Mouse (Mus musculus): ENCODE results near the gene Afdn. TPM values are rescaled to one million over a fixed set of nuclear protein-coding genes. Genes with fewer than 3 reads are reported as not detected.

Gene Afdn
- polyA plus RNA-seq, 1 experiment from 2014 or later = 40.4 TPM

GRCm38 (mm10) chr17:13889818-13890434 is 129.6 kb downstream of the Afdn start:
- Histone ChIP-seq H3K9me3 (replicated peaks; ENCODE audit: control insufficient read depth, low read length) (no peaks in the 10 kb centered on the region), H3K27me3 (ENCODE audit: control insufficient read depth, insufficient read depth, low read length) (no peaks in the 10 kb centered on the region), H3K4me1 (ENCODE audit: control insufficient read depth, insufficient read depth, low read length) (no peaks in the 10 kb centered on the region), H3K27ac (ENCODE audit: low read length) (no peak overlapping the region), H3K4me3 (ENCODE audit: low read length) (no peak overlapping the region), H3K9ac (ENCODE audit: low read length) (no peak overlapping the region), H3K36me3 (ENCODE audit: control insufficient read depth, insufficient read depth) (peaks cover 21% of the 10 kb centered on the region; the same call in 1 of the 2 replicates), H3K4me2 (ENCODE audit: low read depth, low read length) (no peak overlapping the region)
- 72% methylated on average over 7 of the region's 7 CpGs for WGBS
- no peak for ATAC-seq (replicated peaks; ENCODE audit: extremely low read depth, insufficient read depth, low FRiP score)

GRCm38 (mm10) chr17:13890932-13891331 is 130.6 kb downstream of the Afdn start:
- H3K36me3 ChIP-seq (ENCODE audit: control insufficient read depth, insufficient read depth) = 0 out of 2 replicates have a peak, but pooled peaks cover 13% of the 10 kb centered on the region
- H3K9me3 ChIP-seq (replicated peaks; ENCODE audit: control insufficient read depth, low read length) = no peaks in the 10 kb centered on the region
- no peak overlapping the region for H3K4me3 ChIP-seq (ENCODE audit: low read length)
- no peak overlapping the region for H3K4me2 ChIP-seq (ENCODE audit: low read depth, low read length)
- 60% methylated on average over 1 of the region's 1 CpGs for WGBS
- ATAC-seq (replicated peaks; ENCODE audit: extremely low read depth, insufficient read depth, low FRiP score) = no peak
- H3K27me3 ChIP-seq (ENCODE audit: control insufficient read depth, insufficient read depth, low read length) = no peaks in the 10 kb centered on the region
- H3K27ac ChIP-seq (ENCODE audit: low read length) = no peak overlapping the region
- H3K9ac ChIP-seq (ENCODE audit: low read length) = no peak overlapping the region
- no peaks in the 10 kb centered on the region for H3K4me1 ChIP-seq (ENCODE audit: control insufficient read depth, insufficient read depth, low read length)

- H3K4me2 ChIP-seq (ENCODE audit: low read depth, low read length) = no peak overlapping the region
- peaks cover 16% of the 10 kb centered on the region for H3K36me3 ChIP-seq (ENCODE audit: control insufficient read depth, insufficient read depth)
- no peaks in the 10 kb centered on the region for H3K9me3 ChIP-seq (replicated peaks; ENCODE audit: control insufficient read depth, low read length)
- no peak for ATAC-seq (replicated peaks; ENCODE audit: extremely low read depth, insufficient read depth, low FRiP score)
- H3K4me1 ChIP-seq (ENCODE audit: control insufficient read depth, insufficient read depth, low read length) = no peaks in the 10 kb centered on the region
- no peak overlapping the region for H3K4me3 ChIP-seq (ENCODE audit: low read length)
- H3K27me3 ChIP-seq (ENCODE audit: control insufficient read depth, insufficient read depth, low read length) = no peaks in the 10 kb centered on the region
- H3K27ac ChIP-seq (ENCODE audit: low read length) = no peak overlapping the region
- no peak overlapping the region for H3K9ac ChIP-seq (ENCODE audit: low read length)
- WGBS = 61% methylated on average over 16 of the region's 17 CpGs
These were observed 138.5 kb downstream of the Afdn start for GRCm38 (mm10) chr17:13898838-13899237.

GRCm38 (mm10) chr17:13899241-13899640 is 138.9 kb downstream of the Afdn start:
- no peak overlapping the region for H3K4me2 ChIP-seq (ENCODE audit: low read depth, low read length)
- no peak overlapping the region for H3K4me3 ChIP-seq (ENCODE audit: low read length)
- H3K27me3 ChIP-seq (ENCODE audit: control insufficient read depth, insufficient read depth, low read length) = no peaks in the 10 kb centered on the region
- H3K36me3 ChIP-seq (ENCODE audit: control insufficient read depth, insufficient read depth) = peaks cover 20% of the 10 kb centered on the region
- H3K9ac ChIP-seq (ENCODE audit: low read length) = no peak overlapping the region
- H3K27ac ChIP-seq (ENCODE audit: low read length) = no peak overlapping the region
- no peaks in the 10 kb centered on the region for H3K4me1 ChIP-seq (ENCODE audit: control insufficient read depth, insufficient read depth, low read length)
- WGBS = 78% methylated on average over 7 of the region's 7 CpGs
- H3K9me3 ChIP-seq (replicated peaks; ENCODE audit: control insufficient read depth, low read length) = no peaks in the 10 kb centered on the region
- ATAC-seq (replicated peaks; ENCODE audit: extremely low read depth, insufficient read depth, low FRiP score) = no peak

- Histone ChIP-seq H3K4me2 (ENCODE audit: low read depth, low read length) (no peak overlapping the region), H3K9me3 (replicated peaks; ENCODE audit: control insufficient read depth, low read length) (no peaks in the 10 kb centered on the region), H3K4me1 (ENCODE audit: control insufficient read depth, insufficient read depth, low read length) (no peaks in the 10 kb centered on the region), H3K27me3 (ENCODE audit: control insufficient read depth, insufficient read depth, low read length) (no peaks in the 10 kb centered on the region), H3K4me3 (ENCODE audit: low read length) (no peak overlapping the region), H3K27ac (ENCODE audit: low read length) (no peak overlapping the region), H3K36me3 (ENCODE audit: control insufficient read depth, insufficient read depth) (peaks cover 27% of the 10 kb centered on the region), H3K9ac (ENCODE audit: low read length) (no peak overlapping the region)
- WGBS = 87% methylated on average over 8 of the region's 8 CpGs
- ATAC-seq (replicated peaks; ENCODE audit: extremely low read depth, insufficient read depth, low FRiP score) = no peak
These were observed 143.5 kb downstream of the Afdn start for GRCm38 (mm10) chr17:13903793-13904192.

GRCm38 (mm10) chr17:13907082-13907481 is 146.7 kb downstream of the Afdn start:
- Histone ChIP-seq H3K9me3 (replicated peaks; ENCODE audit: control insufficient read depth, low read length) (no peaks in the 10 kb centered on the region), H3K9ac (ENCODE audit: low read length) (no peak overlapping the region), H3K4me1 (ENCODE audit: control insufficient read depth, insufficient read depth, low read length) (no peaks in the 10 kb centered on the region), H3K4me2 (ENCODE audit: low read depth, low read length) (no peak overlapping the region), H3K27ac (ENCODE audit: low read length) (no peak overlapping the region), H3K4me3 (ENCODE audit: low read length) (no peak overlapping the region), H3K36me3 (ENCODE audit: control insufficient read depth, insufficient read depth) (peaks cover 23% of the 10 kb centered on the region), H3K27me3 (ENCODE audit: control insufficient read depth, insufficient read depth, low read length) (no peaks in the 10 kb centered on the region)
- WGBS = 70% methylated on average over 5 of the region's 5 CpGs
- no peak for ATAC-seq (replicated peaks; ENCODE audit: extremely low read depth, insufficient read depth, low FRiP score)

GRCm38 (mm10) chr17:13907681-13908080 is 147.3 kb downstream of the Afdn start:
- ATAC-seq (replicated peaks; ENCODE audit: extremely low read depth, insufficient read depth, low FRiP score) = no peak
- WGBS = 91% methylated on average over 1 of the region's 1 CpGs
- no peak overlapping the region for H3K27ac ChIP-seq (ENCODE audit: low read length)
- H3K4me3 ChIP-seq (ENCODE audit: low read length) = no peak overlapping the region
- H3K9ac ChIP-seq (ENCODE audit: low read length) = no peak overlapping the region
- no peaks in the 10 kb centered on the region for H3K4me1 ChIP-seq (ENCODE audit: control insufficient read depth, insufficient read depth, low read length)
- H3K4me2 ChIP-seq (ENCODE audit: low read depth, low read length) = no peak overlapping the region
- peaks cover 22% of the 10 kb centered on the region for H3K36me3 ChIP-seq (ENCODE audit: control insufficient read depth, insufficient read depth)
- H3K27me3 ChIP-seq (ENCODE audit: control insufficient read depth, insufficient read depth, low read length) = no peaks in the 10 kb centered on the region
- no peaks in the 10 kb centered on the region for H3K9me3 ChIP-seq (replicated peaks; ENCODE audit: control insufficient read depth, low read length)

- Histone ChIP-seq H3K27me3 (ENCODE audit: control insufficient read depth, insufficient read depth, low read length) (no peaks in the 10 kb centered on the region), H3K9me3 (replicated peaks; ENCODE audit: control insufficient read depth, low read length) (no peaks in the 10 kb centered on the region), H3K4me3 (ENCODE audit: low read length) (no peak overlapping the region), H3K27ac (ENCODE audit: low read length) (peak overlapping the region; percentile 69), H3K4me1 (ENCODE audit: control insufficient read depth, insufficient read depth, low read length) (no peaks in the 10 kb centered on the region; the same call in 1 of the 2 replicates), H3K9ac (ENCODE audit: low read length) (no peak overlapping the region), H3K36me3 (ENCODE audit: control insufficient read depth, insufficient read depth) (no peaks in the 10 kb centered on the region), H3K4me2 (ENCODE audit: low read depth, low read length) (no peak overlapping the region)
- 58% methylated on average over 4 of the region's 4 CpGs for WGBS
- ATAC-seq (replicated peaks; ENCODE audit: extremely low read depth, insufficient read depth, low FRiP score) = no peak
These were observed 153.6 kb downstream of the Afdn start for GRCm38 (mm10) chr17:13913951-13914350.

GRCm38 (mm10) chr17:13914531-13914930 is 154.2 kb downstream of the Afdn start:
- H3K36me3 ChIP-seq (ENCODE audit: control insufficient read depth, insufficient read depth) = no peaks in the 10 kb centered on the region
- H3K4me3 ChIP-seq (ENCODE audit: low read length) = no peak overlapping the region
- no peaks in the 10 kb centered on the region for H3K9me3 ChIP-seq (replicated peaks; ENCODE audit: control insufficient read depth, low read length)
- no peaks in the 10 kb centered on the region for H3K27me3 ChIP-seq (ENCODE audit: control insufficient read depth, insufficient read depth, low read length)
- peak; percentile 77 for ATAC-seq (replicated peaks; ENCODE audit: extremely low read depth, insufficient read depth, low FRiP score)
- H3K4me2 ChIP-seq (ENCODE audit: low read depth, low read length) = no peak overlapping the region
- no peak overlapping the region for H3K9ac ChIP-seq (ENCODE audit: low read length)
- WGBS = 66% methylated on average over 4 of the region's 4 CpGs
- H3K4me1 ChIP-seq (ENCODE audit: control insufficient read depth, insufficient read depth, low read length) = no peaks in the 10 kb centered on the region; the same call in 1 of the 2 replicates
- peak overlapping the region; percentile 59 for H3K27ac ChIP-seq (ENCODE audit: low read length)
